Mouse (Mus musculus) cerebellum, postnatal 25 days (tissue): ENCODE measurements around the gene Camta2.

Source experiments
- DNase-seq, 2 experiments: peaks; one replicate each; pipeline ENCODE4 v3.0.0; 2021; ENCODE audit warnings: mixed read lengths in 2 of 2

Camta2 gene

GRCm38 (mm10) chr11:70689578-70689977 lies 1.7 kb upstream of the Camta2 start:
- peak in 1 of 2 experiments; percentile 4 for DNase-seq

- DNase-seq: no peak
Observed at GRCm38 (mm10) chr11:70688372-70688771, 467 bp upstream of the Camta2 start.

GRCm38 (mm10) chr11:70686901-70687566 lies 871 bp downstream of the Camta2 start:
- DNase-seq: peak; percentile 73 to 78

- no peak for DNase-seq
Observed at GRCm38 (mm10) chr11:70683640-70684039, 4.3 kb downstream of the Camta2 start.

- peak in 1 of 2 experiments; percentile 44 for DNase-seq
Observed at GRCm38 (mm10) chr11:70681897-70682581, 5.9 kb downstream of the Camta2 start.

- DNase-seq: no peak
Observed at GRCm38 (mm10) chr11:70681170-70681569, 6.7 kb downstream of the Camta2 start.

GRCm38 (mm10) chr11:70679894-70680293 lies 8.0 kb downstream of the Camta2 start:
- no peak for DNase-seq

- no peak for DNase-seq
Observed at GRCm38 (mm10) chr11:70679361-70679760, 8.5 kb downstream of the Camta2 start.

- DNase-seq: no peak
Observed at GRCm38 (mm10) chr11:70678576-70678975, 9.3 kb downstream of the Camta2 start.

- DNase-seq: peak in 1 of 2 experiments; percentile 6
Observed at GRCm38 (mm10) chr11:70678092-70678491, 9.8 kb downstream of the Camta2 start.

- DNase-seq: no peak
Observed at GRCm38 (mm10) chr11:70674501-70674900, 13.4 kb downstream of the Camta2 start.

- DNase-seq: peak in 1 of 2 experiments; percentile 30
Observed at GRCm38 (mm10) chr11:70674014-70674413, 13.9 kb downstream of the Camta2 start.

- no peak for DNase-seq
Observed at GRCm38 (mm10) chr11:70671333-70672047, 16.4 kb downstream of the Camta2 start.

- peak; percentile 47 to 51 for DNase-seq
Observed at GRCm38 (mm10) chr11:70670483-70670882, 17.4 kb downstream of the Camta2 start.

- peak; percentile 76 to 83 for DNase-seq
Observed at GRCm38 (mm10) chr11:70669582-70670345, 18.1 kb downstream of the Camta2 start.

GRCm38 (mm10) chr11:70668771-70669505 lies 19.0 kb downstream of the Camta2 start, which contains the start of gene Spag7:
Gene Spag7, minus strand, starts transcription at chr11:70669416.
- peak; percentile 96 to 97 for DNase-seq

- DNase-seq: peak; percentile 85 to 87
Observed at GRCm38 (mm10) chr11:70668335-70668770, 19.6 kb downstream of the Camta2 start.

GRCm38 (mm10) chr11:70667271-70668150 lies 20.4 kb downstream of the Camta2 start:
- no peak for DNase-seq

GRCm38 (mm10) chr11:70666687-70667086 lies 21.2 kb downstream of the Camta2 start:
- no peak for DNase-seq

- no peak for DNase-seq
Observed at GRCm38 (mm10) chr11:70664741-70665140, 23.2 kb downstream of the Camta2 start.

- DNase-seq: no peak
Observed at GRCm38 (mm10) chr11:70663957-70664356, 23.9 kb downstream of the Camta2 start.
